Mouse (Mus musculus) ES-E14 (cell line): Measurements from ENCODE around the gene Ceacam1.
"Not testable (repeated sequence)": the region's sequence is repeated elsewhere in the genome, so short reads cannot be mapped to it uniquely, and the experiment has no call there.

Experiments
- HCFC1 ChIP-seq: IDR thresholded peaks from 2 replicates; pipeline ENCODE4 v1.6.1; 2012; ENCODE audit warnings: low read length, inconsistent platforms, borderline replicate concordance; ENCODE audit not compliant: insufficient read depth
- MAFK ChIP-seq: IDR thresholded peaks from 2 replicates; pipeline ENCODE4 v1.6.1; 2014; ENCODE audit warnings: mild to moderate bottlenecking, low read depth, low read length, inconsistent platforms; ENCODE audit not compliant: insufficient read depth
- ZC3H11A ChIP-seq: IDR thresholded peaks from 2 replicates; pipeline ENCODE4 v1.6.1; 2012; ENCODE audit warnings: low read depth, mild to moderate bottlenecking, inconsistent platforms, low read length, borderline replicate concordance
- ZNF384 ChIP-seq: IDR thresholded peaks from 2 replicates; pipeline ENCODE4 v1.6.1; 2012; ENCODE audit warnings: low read depth, low read length, inconsistent platforms

DNA sequence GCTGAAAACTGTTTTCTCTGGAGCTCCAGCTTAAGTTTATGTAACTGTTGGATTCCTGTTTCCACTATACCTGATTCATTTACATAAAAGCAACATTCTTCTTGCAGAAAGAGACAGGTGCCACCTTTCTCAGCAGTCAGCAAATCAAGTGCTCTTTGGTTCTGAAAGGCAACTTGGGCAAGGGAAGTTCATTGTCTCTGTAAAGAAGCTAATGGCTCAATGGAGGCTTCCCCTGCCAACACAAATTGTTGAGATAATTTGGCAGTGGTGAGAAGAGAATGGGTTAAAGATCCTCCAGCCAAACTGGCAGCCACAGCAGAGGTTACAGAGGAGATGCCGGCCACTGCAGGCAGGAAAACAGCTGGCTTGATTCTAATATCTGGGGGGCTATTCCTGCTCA lies 13.3 kb upstream of the Ceacam1 start:
- TF ChIP-seq ZNF384, MAFK, HCFC1, ZC3H11A: not testable (repeated sequence)
